Mouse (Mus musculus) MEL (cell line): ENCODE data around the gene Hcrtr1.

ENCODE experiments used
- CHD1 ChIP-seq: IDR thresholded peaks from 2 replicates; pipeline ENCODE4 v1.6.1; 2012; ENCODE audit warnings: low read depth, mild to moderate bottlenecking, inconsistent platforms, low read length, improper control_type of control experiment
- CTCF ChIP-seq, 3 experiments: IDR thresholded peaks in 2 of 3; conservative IDR thresholded peaks in 1 of 3; 2 replicates each; pipeline ENCODE4 v1.5.1; 2011 to 2012; ENCODE audit warnings: low read length in 3 of 3, low read depth in 2 of 3, mild to moderate bottlenecking in 2 of 3, improper control_type of control experiment in 1 of 3, inconsistent platforms in 1 of 3, mixed read lengths in 1 of 3, moderate library complexity in 1 of 3; ENCODE audit not compliant: control insufficient read depth in 1 of 3, insufficient read depth in 1 of 3, poor library complexity in 1 of 3, severe bottlenecking in 1 of 3
- E2F4 ChIP-seq: IDR thresholded peaks from 2 replicates; pipeline ENCODE4 v1.6.1; 2011; ENCODE audit warnings: low read depth, low read length, improper control_type of control experiment, borderline replicate concordance
- EP300 ChIP-seq, 2 experiments: IDR thresholded peaks; 2 replicates each; pipeline ENCODE4 v1.6.1; 2011; ENCODE audit warnings: improper control_type of control experiment in 2 of 2, low read length in 2 of 2, low read depth in 1 of 2, mild to moderate bottlenecking in 1 of 2
- GABPA ChIP-seq: IDR thresholded peaks from 2 replicates; pipeline ENCODE4 v1.6.1; 2012; ENCODE audit warnings: low read depth, mild to moderate bottlenecking, inconsistent platforms, low read length, improper control_type of control experiment, moderate library complexity
- MAX ChIP-seq: IDR thresholded peaks from 2 replicates; pipeline ENCODE4 v1.6.1; 2011; ENCODE audit warnings: low read length, improper control_type of control experiment
- MYC ChIP-seq: IDR thresholded peaks from 2 replicates; pipeline ENCODE4 v1.6.1; 2011; ENCODE audit warnings: low read depth, mild to moderate bottlenecking, low read length, improper control_type of control experiment, moderate library complexity
- POLR2A ChIP-seq, 2 experiments: IDR thresholded peaks; 2 replicates each; pipeline ENCODE4 v1.6.1; 2011 to 2012; ENCODE audit warnings: low read length in 2 of 2, mild to moderate bottlenecking in 2 of 2, control low read depth in 1 of 2, improper control_type of control experiment in 1 of 2, low read depth in 1 of 2, moderate library complexity in 1 of 2; ENCODE audit not compliant: control insufficient read depth in 1 of 2, insufficient read depth in 1 of 2, poor library complexity in 1 of 2
- TCF12 ChIP-seq: IDR thresholded peaks from 2 replicates; pipeline ENCODE4 v1.6.1; 2014; ENCODE audit warnings: low read depth, mild to moderate bottlenecking, inconsistent platforms, low read length, improper control_type of control experiment, moderate library complexity
- ZC3H11A ChIP-seq: IDR thresholded peaks from 2 replicates; pipeline ENCODE4 v1.6.1; 2012; ENCODE audit warnings: low read depth, mild to moderate bottlenecking, inconsistent platforms, low read length, improper control_type of control experiment
- ZNF384 ChIP-seq: IDR thresholded peaks from 2 replicates; pipeline ENCODE4 v1.6.1; 2012; ENCODE audit warnings: low read depth, mild to moderate bottlenecking, inconsistent platforms, low read length, improper control_type of control experiment

GRCm38 (mm10) chr4:130174335-130175031 lies 35.3 kb upstream of the Hcrtr1 start:
- TF ChIP-seq ZC3H11A, result no peak
- peak; percentile 31 to 39; a peak in 1 of 4 replicates for TF ChIP-seq POLR2A (IDR thresholded peaks at IDR 0.05; ENCODE audit: control insufficient read depth in 1 of 2, insufficient read depth in 1 of 2, low read depth in 1 of 2, low read length in 2 of 2, poor library complexity in 1 of 2)
- no peak for TF ChIP-seq CTCF (IDR thresholded peaks at IDR 0.05 in 2 of 3, conservative IDR thresholded peaks at IDR 0.05 in 1 of 3; ENCODE audit: control insufficient read depth in 1 of 3, insufficient read depth in 1 of 3, low read depth in 2 of 3, low read length in 3 of 3, poor library complexity in 1 of 3, severe bottlenecking in 1 of 3)
- no peak for TF ChIP-seq ZNF384
- no peak for TF ChIP-seq MAX
- no peak for TF ChIP-seq CHD1
- TF ChIP-seq EP300 (IDR thresholded peaks at IDR 0.05; ENCODE audit: low read depth in 1 of 2, low read length in 2 of 2), result no peak
- no peak for TF ChIP-seq GABPA
- TF ChIP-seq MYC, result no peak
- no peak for TF ChIP-seq E2F4
- TF ChIP-seq TCF12, result no peak
